Mouse (Mus musculus): Measurements from ENCODE around the gene Gm5136.

Gene Gm5136

DNA sequence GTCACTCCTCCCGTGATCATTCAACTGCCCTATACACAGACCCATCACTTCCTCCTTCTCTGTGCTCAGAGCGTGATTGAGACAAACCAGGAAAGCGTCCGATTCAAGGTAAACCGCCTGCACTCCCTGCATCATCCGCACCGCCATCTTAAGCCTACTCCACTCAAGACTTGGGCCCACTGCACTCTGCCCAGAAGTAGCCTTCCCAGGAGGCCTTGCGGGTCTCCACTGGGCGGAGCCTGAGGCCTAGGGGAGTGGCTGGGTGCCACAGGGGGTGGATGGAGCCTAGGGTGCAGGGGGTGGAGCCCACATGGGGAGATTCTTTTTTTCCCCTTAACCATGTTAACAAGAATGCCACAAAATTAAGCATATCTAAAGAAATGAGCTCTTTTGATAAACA, at the start of gene Gm5136:
Gm5136 (minus strand) TSS at position 215 of the 400 bp plus-strand sequence.
- no peak for DNase-seq (ENCODE audit: low spot score)

DNA sequence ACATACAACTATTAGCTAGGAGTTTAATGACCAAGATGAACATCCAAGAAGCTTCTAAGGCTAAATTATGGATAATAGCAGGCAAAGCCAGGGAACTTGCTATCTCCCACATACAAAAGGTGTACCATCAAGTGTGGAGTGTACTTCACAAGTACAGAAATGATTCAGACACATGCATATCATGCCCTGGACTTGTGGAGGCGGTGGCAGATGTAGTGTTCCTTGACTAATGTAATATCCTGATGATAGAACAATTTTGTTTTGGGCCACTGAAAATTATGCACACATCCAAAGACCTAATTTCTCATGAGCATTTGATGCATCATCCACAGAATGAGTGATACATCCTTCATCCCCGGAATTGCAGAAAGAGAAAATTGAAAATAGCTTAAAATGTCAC, 43.8 kb upstream of the Gm5136 start:
- no peak for DNase-seq (ENCODE audit: low spot score)

- peak; percentile 76 for DNase-seq (ENCODE audit: low spot score)
Observed at GRCm38 (mm10) chr10:108733982-108734381, 34.0 kb upstream of the Gm5136 start.

GRCm38 (mm10) chr10:108728961-108729360, 29.0 kb upstream of the Gm5136 start:
- no peak for DNase-seq (ENCODE audit: low spot score)

- DNase-seq (ENCODE audit: low spot score) = no peak
Observed at GRCm38 (mm10) chr10:108726391-108726790, 26.4 kb upstream of the Gm5136 start.

GRCm38 (mm10) chr10:108724878-108725277, 24.9 kb upstream of the Gm5136 start:
- DNase-seq (ENCODE audit: low spot score) = no peak

DNA sequence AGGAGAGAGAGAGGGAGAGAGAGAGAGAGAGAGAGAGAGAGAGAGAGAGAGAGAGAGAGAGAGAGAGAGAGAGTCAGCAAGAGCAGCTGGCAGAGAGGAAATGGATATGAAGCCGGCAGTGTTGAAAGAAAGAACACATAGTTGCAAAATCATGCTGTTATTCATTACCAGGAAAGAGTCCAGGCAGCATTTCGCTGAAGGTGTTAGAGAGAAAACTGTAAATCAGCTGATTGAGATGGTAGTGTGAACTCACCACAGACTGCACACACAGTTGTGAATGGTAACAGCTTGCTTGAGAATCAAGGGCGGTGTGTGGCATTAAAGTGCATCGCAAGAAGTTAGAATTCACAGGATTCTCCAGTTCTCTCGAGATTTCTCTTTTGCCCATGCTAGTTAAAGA, 10.6 kb upstream of the Gm5136 start:
- DNase-seq (ENCODE audit: low spot score) = no peak

- DNase-seq (ENCODE audit: low spot score) = no peak
Observed at GRCm38 (mm10) chr10:108705658-108706057, 5.7 kb upstream of the Gm5136 start.

DNA sequence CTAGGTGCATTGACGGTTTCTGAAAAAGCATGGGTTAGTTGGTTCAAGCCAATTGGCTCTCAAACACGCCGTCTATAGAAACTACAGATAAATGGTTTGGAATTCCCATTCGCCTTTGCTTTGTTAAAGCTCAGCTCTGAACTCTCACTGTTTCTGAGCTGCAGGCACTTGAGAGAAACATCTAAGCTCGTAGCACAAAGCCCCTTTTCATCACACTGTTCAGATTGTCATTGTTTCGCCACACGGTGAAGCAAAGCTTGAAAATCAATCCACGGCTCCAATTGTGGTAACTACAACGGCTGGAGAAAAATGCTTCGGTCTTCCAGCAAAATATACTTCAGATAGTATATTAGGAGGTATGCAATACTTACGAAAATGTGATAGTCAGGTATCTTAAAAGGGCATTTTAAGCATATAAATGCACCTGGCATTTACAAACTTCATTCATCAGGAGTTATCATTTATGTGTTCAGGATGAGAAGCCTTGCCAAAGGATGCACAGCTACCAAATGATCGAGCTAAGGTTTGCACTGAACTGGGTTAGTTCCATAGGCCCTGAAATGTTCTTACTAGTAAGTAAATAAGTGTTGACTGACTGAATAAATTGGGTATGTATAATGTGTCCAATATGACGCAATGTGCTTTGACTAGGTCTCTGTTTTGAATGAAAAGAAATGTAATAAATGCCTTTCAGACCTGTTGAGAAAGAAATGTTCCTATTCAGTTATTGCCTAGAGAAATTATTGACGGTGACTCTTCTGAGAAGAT, 1.6 kb upstream of the Gm5136 start:
- DNase-seq (ENCODE audit: low spot score) = peak; percentile 74

DNA sequence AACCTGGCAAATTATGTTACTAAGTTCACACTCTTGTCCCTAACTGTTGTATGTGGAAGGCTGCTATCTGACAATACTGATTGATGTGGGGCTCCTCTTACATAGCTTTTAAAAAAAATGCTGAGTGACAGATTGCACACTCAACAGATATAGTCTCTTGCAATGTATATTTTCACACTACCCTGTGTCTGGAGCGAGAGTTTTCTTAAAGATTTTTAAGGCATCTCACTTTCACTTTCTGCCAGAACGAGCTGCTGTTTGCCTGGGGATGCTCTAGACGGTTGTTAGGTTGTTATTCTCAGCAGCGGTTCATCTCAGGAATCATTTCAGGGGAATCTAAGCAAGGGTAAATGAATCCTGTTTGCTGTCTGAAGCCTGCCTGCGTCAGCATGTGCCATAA, 2.9 kb downstream of the Gm5136 start:
- no peak for DNase-seq (ENCODE audit: low spot score)

DNA sequence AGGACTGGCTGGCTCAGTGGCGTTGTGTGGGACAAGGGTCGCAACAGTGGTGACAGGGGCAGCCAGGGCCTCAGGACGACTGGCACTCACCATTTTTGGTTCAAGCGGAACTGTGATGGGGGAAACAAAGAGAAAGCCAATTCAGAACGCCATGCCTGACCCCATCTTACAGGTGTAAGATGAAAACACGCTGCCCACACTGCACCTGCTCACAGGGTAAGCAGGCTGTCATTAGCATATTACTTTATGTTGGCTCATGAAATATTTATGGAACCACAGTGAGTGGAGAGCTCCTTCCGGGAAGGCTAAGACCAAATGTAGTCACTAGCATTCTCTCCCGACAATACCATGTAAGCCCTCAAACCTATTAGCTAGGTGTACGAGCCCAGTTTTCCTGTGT, 9.0 kb downstream of the Gm5136 start:
- no peak for DNase-seq (ENCODE audit: low spot score)

GRCm38 (mm10) chr10:108686696-108687095, 13.3 kb downstream of the Gm5136 start:
- DNase-seq (ENCODE audit: low spot score) = no peak

GRCm38 (mm10) chr10:108679675-108680390, 20.1 kb downstream of the Gm5136 start:
- no peak for DNase-seq (ENCODE audit: low spot score)

- no peak for DNase-seq (ENCODE audit: low spot score)
Observed at GRCm38 (mm10) chr10:108677053-108677452, 22.9 kb downstream of the Gm5136 start.

DNA sequence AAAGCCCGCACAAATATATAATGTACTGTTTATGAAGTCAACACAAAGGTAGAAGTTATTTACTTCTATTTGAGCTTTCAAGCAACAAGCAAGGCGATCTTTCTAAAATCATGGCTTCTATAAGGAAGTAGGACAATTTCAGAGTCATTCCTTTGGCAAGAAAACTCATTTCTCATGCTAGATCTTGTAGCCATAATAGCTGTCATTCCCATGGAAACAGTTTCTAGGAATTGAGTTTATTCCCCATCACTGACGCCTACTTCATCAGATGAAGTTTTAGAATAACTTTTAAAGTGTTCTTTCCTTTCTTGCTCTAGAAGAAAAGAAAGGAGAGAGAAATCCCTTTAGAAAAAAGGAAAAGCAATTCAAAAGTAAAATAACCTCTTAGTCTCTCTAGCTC, 31.0 kb downstream of the Gm5136 start:
- no peak for DNase-seq (ENCODE audit: low spot score)

DNA sequence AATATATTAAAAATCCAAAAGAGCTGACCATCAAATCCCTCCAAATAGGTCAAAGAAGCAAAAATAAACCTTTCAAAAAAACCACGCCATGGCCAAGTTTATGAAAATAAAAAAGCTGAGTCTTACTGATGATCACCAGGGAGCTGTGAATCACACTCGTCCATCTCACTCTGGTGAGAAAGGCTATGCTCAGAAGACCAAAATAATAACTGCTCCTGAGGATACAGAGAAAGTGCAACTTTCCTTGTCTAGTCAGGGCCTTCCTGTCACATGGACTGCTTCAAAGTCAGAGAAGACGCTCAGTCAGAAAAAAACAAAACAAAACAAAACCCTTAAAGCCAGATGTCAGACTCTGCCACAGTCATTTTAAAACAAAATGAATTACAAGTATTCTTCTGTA, 39.7 kb downstream of the Gm5136 start:
- DNase-seq (ENCODE audit: low spot score) = no peak

DNA sequence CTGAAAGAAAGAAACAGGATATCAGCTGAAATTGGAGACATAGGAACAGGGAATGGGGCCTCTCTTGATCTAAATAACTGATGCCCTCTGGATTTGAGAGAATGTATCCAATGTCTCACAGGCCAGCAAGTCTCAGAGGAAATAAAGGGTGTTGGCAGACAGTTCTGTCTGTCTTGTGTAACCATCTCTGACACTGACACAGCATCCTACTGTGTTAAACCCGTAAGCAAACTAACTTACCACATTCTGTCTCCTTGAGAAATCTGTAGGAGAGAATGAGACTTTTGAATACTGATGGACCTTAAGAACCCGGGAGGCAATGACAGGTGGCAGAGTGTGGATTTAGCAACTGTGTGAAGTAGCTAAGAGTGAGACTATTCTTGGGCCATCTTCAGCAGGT, 41.7 kb downstream of the Gm5136 start:
- DNase-seq (ENCODE audit: low spot score) = no peak

DNA sequence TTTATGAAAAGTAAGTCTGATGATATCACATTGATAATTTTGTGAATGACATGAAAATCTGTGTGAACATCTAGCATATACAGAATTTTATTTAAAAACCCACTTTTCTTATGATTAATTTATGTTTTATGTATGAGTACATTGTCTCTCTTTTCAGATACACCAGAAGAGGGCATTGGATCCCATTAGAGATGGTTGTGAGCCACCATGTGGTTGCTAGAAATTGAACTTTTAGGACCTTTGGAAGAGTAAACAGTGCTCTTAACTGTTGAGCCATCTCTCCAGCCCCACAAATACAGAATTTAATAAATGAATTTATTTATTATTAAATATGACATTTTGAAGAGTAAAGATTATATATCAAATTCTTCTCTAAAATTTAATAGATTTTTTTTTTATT, 42.3 kb downstream of the Gm5136 start:
- DNase-seq (ENCODE audit: low spot score) = no peak

GRCm38 (mm10) chr10:108656898-108657297, 43.1 kb downstream of the Gm5136 start:
- no peak for DNase-seq (ENCODE audit: low spot score)

DNA sequence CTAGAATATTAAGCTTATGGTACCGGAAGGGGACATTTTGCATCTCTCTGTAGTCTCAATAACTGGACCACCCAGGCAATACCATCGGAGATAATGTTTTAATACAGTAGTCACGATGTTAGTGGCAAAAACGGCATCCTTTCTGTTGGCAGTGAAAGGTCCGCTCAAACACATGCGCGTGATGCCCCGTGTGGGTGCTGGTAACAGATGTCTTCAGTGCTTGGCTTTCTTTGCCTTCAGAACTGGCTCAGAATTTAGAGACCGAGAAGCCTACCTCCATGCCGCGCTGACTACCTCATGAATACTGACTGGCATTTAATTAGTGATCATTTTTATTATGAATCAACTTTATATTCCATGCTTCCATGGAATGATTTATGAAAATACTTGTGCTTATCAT, 44.9 kb downstream of the Gm5136 start:
- DNase-seq (ENCODE audit: low spot score) = no peak

DNA sequence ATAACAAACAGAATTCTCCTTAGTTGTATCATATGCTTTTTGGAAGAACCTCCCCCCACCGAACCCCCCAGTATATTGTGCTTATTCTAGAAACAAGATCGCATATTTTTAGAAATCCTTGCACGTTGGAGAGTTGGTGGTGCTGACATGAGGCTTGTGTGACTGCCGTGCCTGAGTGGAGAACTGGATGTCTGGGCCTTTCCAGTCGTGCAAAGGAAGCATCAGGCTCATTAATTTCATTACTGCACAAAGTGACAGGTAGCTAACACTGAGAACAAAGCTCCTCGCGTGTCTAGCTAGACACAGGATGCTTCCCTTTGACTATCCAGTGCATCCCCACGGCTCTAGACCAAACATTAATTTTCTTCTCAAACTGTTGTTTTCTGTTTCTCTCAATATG, 47.1 kb downstream of the Gm5136 start:
- DNase-seq (ENCODE audit: low spot score) = no peak

- no peak for DNase-seq (ENCODE audit: low spot score)
Observed at GRCm38 (mm10) chr10:108652066-108652465, 47.9 kb downstream of the Gm5136 start.

DNA sequence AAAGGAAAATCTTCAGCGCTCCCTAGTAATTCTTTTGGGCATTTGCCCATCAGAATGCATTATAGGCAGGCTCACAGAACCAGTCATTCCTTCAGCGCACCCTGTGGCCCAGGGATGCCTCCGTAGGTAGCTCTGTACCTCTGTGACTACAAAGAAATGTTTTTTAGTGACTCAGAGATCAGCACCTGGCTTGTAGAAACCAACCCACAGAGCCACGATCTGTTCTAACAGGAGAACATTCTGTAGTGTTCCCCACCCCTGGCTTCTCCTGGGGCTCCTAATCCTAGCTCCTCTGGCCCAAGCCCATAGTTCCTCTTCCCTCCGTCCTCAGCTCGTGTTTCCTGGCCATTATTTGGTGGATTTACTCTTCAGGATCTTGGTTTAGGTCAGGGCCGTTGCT, 50.8 kb downstream of the Gm5136 start:
- DNase-seq (ENCODE audit: low spot score) = no peak
